Mouse (Mus musculus) liver, adult 2 months (tissue): ENCODE measurements at regions not wholly inside any gene's neighbourhood (a gene's known extent, or its start where the extent isn't known, plus 50 kb on each side); places are given as distances from the start of the nearest gene placed in this dataset.

Experiments used
- CTCF ChIP-seq: fragments of 200-500 bp; IDR thresholded peaks from 2 replicates; pipeline ENCODE4 v1.5.1; 2011; ENCODE audit warnings: low read depth, low read length, control low read depth
- POLR2A ChIP-seq: fragments of 200-500 bp; IDR thresholded peaks from 2 replicates; pipeline ENCODE4 v1.6.1; 2011; ENCODE audit warnings: low read length, control low read depth; ENCODE audit not compliant: insufficient read depth; ENCODE audit errors: extremely low read depth

GRCm38 (mm10) chr2:115514831-115515428 is 66.6 kb upstream of the BC052040 start:
- TF ChIP-seq POLR2A (no peak), CTCF (peak; percentile 39)
